Mouse (Mus musculus): Measurements from ENCODE around the gene Yaf2. TPM values are rescaled to one million over a fixed set of nuclear protein-coding genes. Genes with fewer than 3 reads are reported as not detected.

The Yaf2 gene
- total RNA-seq (2023): 20.9 TPM

DNA sequence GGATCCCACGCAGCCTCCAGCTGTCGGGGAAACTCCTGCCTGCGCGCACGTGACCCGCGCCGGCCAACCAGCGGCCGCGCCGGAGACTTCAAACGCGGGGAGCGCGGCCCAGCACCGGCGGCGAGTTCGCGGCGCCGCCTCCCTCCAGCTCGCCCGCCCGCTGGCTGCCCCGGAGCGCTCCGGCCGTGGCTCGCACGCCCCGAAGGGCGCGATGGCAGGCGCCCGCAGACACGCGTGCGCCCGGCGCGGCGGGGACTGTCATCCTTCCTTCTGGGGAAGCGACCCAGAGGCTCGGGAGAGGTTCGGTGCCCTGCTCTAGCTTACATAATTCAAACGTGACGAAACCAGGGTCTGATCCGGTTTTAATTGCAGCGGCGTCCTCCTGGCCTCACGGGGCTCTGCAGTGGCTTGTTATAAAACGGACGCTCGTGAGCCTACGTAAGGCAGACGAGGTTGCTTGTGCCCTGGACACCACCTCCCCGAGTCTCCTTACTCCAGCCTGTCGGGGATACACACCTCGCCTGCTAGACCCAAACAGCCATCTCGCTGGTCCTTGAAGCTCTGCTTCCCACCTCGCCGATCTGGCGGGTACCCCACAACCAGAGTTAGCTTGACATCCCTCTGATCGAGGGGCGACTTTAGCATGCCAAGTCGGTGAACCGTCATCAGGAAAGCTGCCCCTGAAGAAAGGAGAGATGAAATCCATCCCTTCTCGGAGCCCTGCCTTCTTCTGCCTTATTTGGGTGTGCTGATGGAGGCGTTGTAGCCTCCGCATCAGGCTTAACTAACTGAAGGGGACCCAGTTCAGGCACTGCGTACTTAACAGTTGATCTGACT lies at the start of gene Yaf2:
TSS of gene Yaf2 (minus strand) at position 11 of the 837 bp plus-strand sequence.

DNA sequence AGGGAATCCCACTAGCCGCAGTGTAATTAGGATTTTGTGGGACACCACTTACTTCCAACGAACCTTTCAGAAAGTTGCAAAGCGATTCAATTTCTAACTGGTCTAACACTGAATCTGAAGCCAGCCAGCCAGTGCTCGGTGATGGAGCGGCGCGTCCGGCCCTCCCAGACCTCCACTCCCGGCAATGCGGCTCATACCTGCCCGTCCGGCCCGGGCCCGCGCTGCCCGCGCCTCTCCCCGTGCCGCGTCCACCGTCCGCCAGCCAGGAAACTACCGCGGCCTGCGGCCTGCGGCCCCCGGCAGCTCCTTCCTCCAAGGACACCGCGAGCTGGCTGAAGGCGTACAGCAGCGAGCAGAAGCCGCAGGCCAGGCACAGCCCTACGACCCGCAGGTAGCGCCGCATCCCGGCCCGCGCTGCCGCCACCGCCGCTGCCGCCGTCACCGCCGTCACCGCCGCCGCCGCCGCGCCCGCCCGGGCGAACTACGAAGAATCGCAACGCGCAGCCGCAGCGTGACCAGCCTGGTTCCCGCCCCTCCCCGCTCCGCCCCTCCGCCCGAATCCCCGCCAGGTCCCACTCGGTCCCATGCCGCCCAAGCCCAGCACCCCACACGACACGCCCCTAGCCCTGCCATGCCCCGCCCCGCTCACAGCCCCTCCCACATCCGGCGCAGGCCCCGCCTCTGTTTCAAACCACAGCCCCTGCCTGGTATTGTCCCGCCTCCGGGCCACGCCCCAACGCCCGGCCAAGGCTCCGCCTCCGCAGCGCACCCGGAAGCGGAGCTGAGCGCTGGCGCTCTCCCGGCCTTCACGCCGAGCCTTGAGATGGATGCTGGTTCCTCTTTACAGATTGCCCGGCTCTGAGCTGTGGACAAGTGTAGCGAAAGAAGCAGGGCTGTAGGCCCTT lies 61.8 kb downstream of the Yaf2 start, which contains the start of gene Gxylt1:
TSS of gene Gxylt1 (minus strand) at position 501 of the 905 bp plus-strand sequence.

Other genes starting within 250 kb of the Yaf2 start
- gene Gxylt1, start 61.8 kb downstream of the Yaf2 start, total RNA-seq (2023): 27.5 TPM
- 59.9 TPM for gene Zcrb1, start 61.4 kb upstream of the Yaf2 start, total RNA-seq (2023)
- gene Pphln1, start 61.4 kb upstream of the Yaf2 start, total RNA-seq (2023): 45.1 TPM